Mouse (Mus musculus) heart, postnatal 0 days (tissue): Measurements from ENCODE around the gene Setd5.

Experiments used
- CTCF ChIP-seq: IDR thresholded peaks from 2 replicates; pipeline ENCODE4 v1.5.1; 2016; ENCODE audit warnings: antibody characterized with exemption, control low read depth, low read depth
- EP300 ChIP-seq: IDR thresholded peaks from 2 replicates; pipeline ENCODE4 v1.6.1; 2016; ENCODE audit warnings: antibody characterized with exemption, low read depth

GRCm38 (mm10) chr6:113069154-113069553, 8.0 kb upstream of the Setd5 start:
- TF ChIP-seq CTCF (no peak), EP300 (no peak)
